Mouse (Mus musculus) midbrain, embryonic 10.5 days (tissue): ENCODE data around the gene Zbtb8os. TPM values are rescaled to one million over a fixed set of nuclear protein-coding genes. Genes with fewer than 3 reads are reported as not detected.
A peak's percentile ranks its signal among the peaks of the same experiment; 100 is the strongest.
"Not testable (repeated sequence)": the region's sequence is repeated elsewhere in the genome, so short reads cannot be mapped to it uniquely, and the experiment has no call there.

ENCODE experiments used
- DNase-seq: peaks from one replicate; pipeline ENCODE4 v3.0.0-alpha.2; 2017; ENCODE audit warnings: low spot score
- H3K27ac ChIP-seq: fragments of 300-500 bp; sonication (generic); replicated peaks from 2 replicates; pipeline ENCODE4 v1.5.1; 2016; ENCODE audit warnings: mild to moderate bottlenecking
- H3K27me3 ChIP-seq: fragments of 300-500 bp; sonication (generic); 2 replicates; pipeline ENCODE4 v1.6.1; 2016; ENCODE audit warnings: low read depth, mild to moderate bottlenecking; ENCODE audit not compliant: poor library complexity, severe bottlenecking
- H3K36me3 ChIP-seq: fragments of 300-500 bp; sonication (generic); 2 replicates; pipeline ENCODE4 v1.6.1; 2016; ENCODE audit warnings: mild to moderate bottlenecking, moderate library complexity
- H3K4me1 ChIP-seq: fragments of 300-500 bp; sonication (generic); 2 replicates; pipeline ENCODE4 v1.6.1; 2016
- H3K4me3 ChIP-seq: fragments of 300-500 bp; sonication (generic); 2 replicates; pipeline ENCODE4 v1.5.1; 2016; ENCODE audit warnings: mild to moderate bottlenecking, moderate library complexity
- H3K9me3 ChIP-seq: fragments of 300-500 bp; sonication (generic); replicated peaks from 2 replicates; pipeline ENCODE4 v1.6.1; 2016; ENCODE audit warnings: mild to moderate bottlenecking
- WGBS: fragments of 180-500 bp; shearing (Covaris S2); methylation state at CpG from one replicate; pipeline ENCODE4 v1.1.7; 2016; 5-methylcytosine and 5-hydroxymethylcytosine counted together
- polyA plus RNA-seq: library from polyadenylated mRNA; unstranded; fragments of >200 nt; fragmentation: Nextera tagmentation; extraction: Ambion mirVana; gene quantifications from 2 replicates; pipeline ENCODE4 v1.2.1, GENCODE M21; 2016

Zbtb8os gene
- polyA plus RNA-seq, 1 experiment from 2014 or later = 48.3 TPM

DNA sequence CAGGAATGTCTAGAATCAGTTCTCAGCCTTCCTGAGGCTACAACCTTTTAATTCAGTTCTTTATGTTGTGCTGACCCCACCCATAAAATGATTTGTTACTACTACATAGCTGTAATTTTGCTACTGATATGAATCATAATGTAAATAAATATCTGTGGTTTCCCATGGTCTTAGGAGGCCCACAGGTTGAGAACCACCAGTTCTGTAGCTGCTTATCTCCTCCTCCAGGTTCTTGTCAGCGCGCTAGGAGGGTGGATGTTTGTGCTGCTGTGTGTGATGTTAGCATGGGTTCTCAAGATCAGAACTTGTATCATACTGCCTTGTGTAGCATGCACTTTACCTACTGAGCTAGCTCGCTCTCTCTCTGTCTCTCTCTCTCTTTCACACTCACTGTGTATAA is 4.2 kb downstream of the Zbtb8os start:
- Histone ChIP-seq H3K4me3 (no peak overlapping the region), H3K36me3 (peaks cover 42% of the 10 kb centered on the region), H3K9me3 (no peaks in the 10 kb centered on the region), H3K4me1 (peaks cover 17% of the 10 kb centered on the region), H3K27ac (no peak overlapping the region), H3K27me3 (no peaks in the 10 kb centered on the region)
- no peak for DNase-seq
- 92% methylated on average over 3 of the region's 3 CpGs for WGBS

DNA sequence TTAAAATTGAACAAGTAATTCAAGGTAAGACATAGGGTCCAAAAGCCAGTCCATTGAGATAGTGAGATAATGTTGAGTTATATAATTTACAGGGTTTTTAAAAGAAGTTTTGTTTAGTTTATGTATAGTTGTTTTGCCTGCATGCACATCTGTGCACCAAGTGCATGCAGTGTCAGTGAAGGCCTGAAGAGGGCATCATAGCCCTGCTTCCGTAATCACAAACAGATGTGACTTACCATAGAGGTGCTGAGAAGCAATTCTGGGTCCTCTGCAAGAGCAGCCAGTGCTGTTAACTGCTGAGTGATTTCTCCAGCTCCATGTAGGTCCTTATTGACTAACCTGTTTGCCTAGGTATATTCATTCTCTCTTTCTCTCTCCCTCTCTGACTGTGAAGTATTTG is 6.4 kb downstream of the Zbtb8os start:
- Histone ChIP-seq H3K9me3 (no peaks in the 10 kb centered on the region), H3K27ac (no peak overlapping the region), H3K36me3 (peaks cover 64% of the 10 kb centered on the region), H3K4me3 (no peak overlapping the region), H3K27me3 (no peaks in the 10 kb centered on the region), H3K4me1 (peaks cover 9% of the 10 kb centered on the region)
- WGBS = 87% methylated on average over 1 of the region's 1 CpGs
- DNase-seq = no peak

DNA sequence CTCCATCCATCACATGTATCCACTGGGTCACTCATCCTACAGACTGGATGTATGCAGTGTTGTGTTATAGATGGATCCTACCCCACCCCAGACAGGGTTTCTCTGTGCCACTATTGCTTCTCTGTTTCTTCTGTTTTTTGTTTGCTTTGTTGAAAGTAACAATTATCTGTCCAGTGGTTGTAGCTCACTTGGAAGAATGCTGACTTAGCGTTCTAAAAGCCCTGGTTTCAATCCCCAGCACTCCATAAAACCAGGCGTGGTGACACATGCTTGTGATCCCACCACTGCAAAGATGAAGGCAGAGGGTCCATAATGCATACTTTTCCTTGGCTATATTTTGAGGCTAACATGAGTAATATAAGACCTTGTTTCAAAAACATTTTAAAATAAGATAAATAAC is 7.2 kb downstream of the Zbtb8os start:
- WGBS = 91% methylated on average over 2 of the region's 2 CpGs
- Histone ChIP-seq H3K27me3 (no peaks in the 10 kb centered on the region), H3K36me3 (peaks cover 68% of the 10 kb centered on the region), H3K4me1 (0 out of 2 replicates have a peak, but pooled peaks cover 2% of the 10 kb centered on the region), H3K9me3 (no peaks in the 10 kb centered on the region), H3K27ac (no peak overlapping the region), H3K4me3 (no peak overlapping the region)
- no peak for DNase-seq

DNA sequence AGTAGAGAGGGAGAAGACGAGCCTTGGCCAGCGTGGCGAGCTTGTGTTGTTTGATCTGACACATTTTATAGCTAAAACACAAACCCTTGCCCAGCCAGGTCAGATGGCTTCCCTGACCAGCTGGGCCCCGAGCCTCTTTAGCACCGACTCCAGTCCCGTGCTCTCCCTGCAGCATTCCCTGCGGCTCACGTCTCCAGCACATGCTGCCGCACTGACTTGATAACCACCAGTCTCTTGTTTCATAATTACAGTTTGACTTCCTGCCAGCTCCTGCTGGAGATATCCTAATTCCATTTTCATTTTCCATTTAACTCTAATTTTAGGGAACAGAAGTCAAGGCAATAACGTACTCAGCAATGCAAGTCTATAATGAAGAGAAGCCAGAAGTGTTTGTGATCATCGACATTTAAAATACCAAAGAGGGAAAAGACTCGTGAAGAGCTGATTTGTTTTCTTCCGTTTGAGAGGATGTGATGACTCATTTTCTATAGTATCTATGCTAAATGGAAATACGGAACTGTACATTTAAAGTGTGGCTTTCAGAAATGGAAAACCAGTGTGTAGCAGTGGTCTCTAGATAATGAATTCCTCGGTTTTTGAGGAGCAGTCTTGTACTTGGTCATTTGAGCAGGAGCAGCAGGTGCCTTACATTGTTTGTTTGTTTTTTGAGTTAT is 11.1 kb downstream of the Zbtb8os start:
- H3K4me3 ChIP-seq = no peak overlapping the region
- no peak for DNase-seq
- H3K36me3 ChIP-seq = peaks cover 62% of the 10 kb centered on the region

GRCm38 (mm10) chr4:129350644-129351043 is 15.1 kb downstream of the Zbtb8os start:
- Histone ChIP-seq H3K27me3 (no peaks in the 10 kb centered on the region), H3K9me3 (no peaks in the 10 kb centered on the region), H3K4me3 (no peak overlapping the region), H3K36me3 (peaks cover 39% of the 10 kb centered on the region), H3K27ac (no peak overlapping the region), H3K4me1 (no peaks in the 10 kb centered on the region)
- 10% methylated on average over 1 of the region's 1 CpGs for WGBS
- DNase-seq = peak; percentile 79

More for the DNA sequence above, 11.1 kb downstream of the Zbtb8os start:
- 91% methylated on average over 15 of the region's 15 CpGs for WGBS
- no peaks in the 10 kb centered on the region for H3K27me3 ChIP-seq
- no peaks in the 10 kb centered on the region for H3K9me3 ChIP-seq
- no peaks in the 10 kb centered on the region for H3K4me1 ChIP-seq
- H3K27ac ChIP-seq = no peak overlapping the region

DNA sequence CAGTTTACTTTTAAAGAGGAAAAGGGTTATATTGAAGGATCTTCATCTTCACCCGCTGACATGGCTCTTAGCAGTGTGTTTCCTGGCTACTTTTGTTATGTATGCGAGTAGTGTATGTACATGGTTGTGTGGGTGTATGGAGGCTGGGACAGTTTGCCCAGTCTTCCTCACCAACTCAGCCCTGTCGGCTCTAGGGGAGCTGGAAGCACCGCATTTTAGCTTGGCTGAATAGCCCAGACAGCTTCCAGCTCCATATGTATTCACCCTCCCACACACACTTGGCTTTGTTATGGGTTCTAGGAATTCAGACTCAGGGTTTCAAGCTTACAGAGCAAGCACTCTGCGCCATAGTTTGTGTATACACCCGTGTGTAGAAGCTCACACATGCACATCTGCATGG is 15.6 kb downstream of the Zbtb8os start:
- Histone ChIP-seq H3K36me3 (peaks cover 39% of the 10 kb centered on the region), H3K9me3 (no peaks in the 10 kb centered on the region), H3K27ac (no peak overlapping the region), H3K27me3 (no peaks in the 10 kb centered on the region), H3K4me3 (no peak overlapping the region), H3K4me1 (no peaks in the 10 kb centered on the region)
- DNase-seq = no peak
- WGBS = 79% methylated on average over 6 of the region's 6 CpGs

DNA sequence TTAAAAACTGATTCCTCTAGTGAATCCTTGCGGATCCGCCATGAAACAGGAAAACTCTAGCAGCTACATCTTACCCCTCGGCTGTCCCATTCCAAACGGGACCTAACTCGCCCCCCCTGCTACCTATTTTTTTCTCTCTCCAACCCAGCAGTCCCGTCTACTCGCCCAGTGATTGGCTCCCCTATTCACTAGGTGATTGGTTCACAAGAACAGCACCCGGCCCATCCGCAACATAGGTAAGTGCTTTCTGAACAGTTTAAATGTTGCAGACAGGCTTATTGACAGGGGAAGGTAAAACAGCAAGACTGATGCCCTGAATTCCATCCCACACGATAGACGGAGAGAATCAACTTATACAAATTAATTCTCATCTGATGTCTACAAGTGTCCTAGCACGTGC is 17.7 kb downstream of the Zbtb8os start:
- Histone ChIP-seq H3K27ac (no peak overlapping the region), H3K27me3 (no peaks in the 10 kb centered on the region), H3K4me1 (no peaks in the 10 kb centered on the region), H3K36me3 (peaks cover 40% of the 10 kb centered on the region), H3K9me3 (no peaks in the 10 kb centered on the region), H3K4me3 (no peak overlapping the region)
- no peak for DNase-seq
- WGBS = 92% methylated on average over 12 of the region's 12 CpGs

GRCm38 (mm10) chr4:129354236-129354635 is 18.7 kb downstream of the Zbtb8os start:
- DNase-seq = no peak
- no peaks in the 10 kb centered on the region for H3K27me3 ChIP-seq
- H3K9me3 ChIP-seq = no peaks in the 10 kb centered on the region
- WGBS = 92% methylated on average over 15 of the region's 15 CpGs
- peaks cover 43% of the 10 kb centered on the region for H3K36me3 ChIP-seq
- no peak overlapping the region for H3K27ac ChIP-seq
- no peaks in the 10 kb centered on the region for H3K4me1 ChIP-seq
- H3K4me3 ChIP-seq = no peak overlapping the region

DNA sequence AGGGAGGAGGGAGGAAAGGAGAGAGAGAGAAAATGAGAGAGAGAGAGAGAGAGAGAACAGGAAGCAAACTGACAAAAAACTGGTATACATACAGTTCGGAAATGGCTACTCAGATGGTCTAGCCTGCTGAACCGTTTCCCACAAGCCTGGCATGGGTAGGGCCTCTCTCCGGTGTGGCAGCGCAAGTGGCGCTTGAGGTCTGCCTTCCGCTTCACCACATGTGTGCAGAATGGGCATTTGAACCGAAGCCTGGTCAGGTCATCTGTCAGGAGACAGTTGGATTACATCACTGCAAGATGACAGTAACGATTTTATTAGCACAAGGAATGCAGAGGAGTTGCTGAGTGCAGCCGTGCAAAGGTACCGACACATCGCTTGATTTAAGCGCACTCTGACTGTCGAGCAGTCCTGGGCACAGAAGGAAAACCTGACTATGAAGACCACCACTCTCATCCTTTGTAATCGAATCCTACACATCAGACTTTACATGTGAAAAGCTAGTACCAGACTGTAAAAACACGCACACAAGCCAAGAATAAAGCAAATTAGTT is 22.2 kb downstream of the Zbtb8os start:
- no peaks in the 10 kb centered on the region for H3K27me3 ChIP-seq
- no peaks in the 10 kb centered on the region for H3K9me3 ChIP-seq
- H3K4me3 ChIP-seq = no peak overlapping the region
- WGBS = 91% methylated on average over 15 of the region's 15 CpGs
- DNase-seq = no peak
- no peak overlapping the region for H3K27ac ChIP-seq
- no peaks in the 10 kb centered on the region for H3K4me1 ChIP-seq
- H3K36me3 ChIP-seq = peaks cover 47% of the 10 kb centered on the region

DNA sequence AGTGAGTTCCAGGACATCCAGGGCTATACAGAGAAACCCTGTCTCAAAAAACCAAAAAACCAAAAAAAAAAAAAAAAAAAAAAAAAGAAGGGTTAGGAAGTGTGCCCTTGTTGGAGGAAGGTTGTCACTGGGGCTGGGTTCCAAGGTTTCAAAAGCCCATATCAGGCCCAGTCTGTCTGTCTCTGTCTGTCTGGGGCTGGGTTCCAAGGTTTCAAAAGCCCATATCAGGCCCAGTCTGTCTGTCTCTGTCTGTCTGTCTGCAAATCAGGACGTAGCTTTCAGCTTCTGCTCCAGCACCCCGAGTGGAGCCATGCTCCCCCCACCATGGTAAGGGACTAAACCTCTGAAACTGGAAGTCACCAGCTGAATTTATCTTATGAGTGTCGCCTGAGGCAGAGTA is 26.7 kb downstream of the Zbtb8os start:
- not testable (repeated sequence) for H3K27ac ChIP-seq, H3K27me3 ChIP-seq, H3K4me1 ChIP-seq, H3K9me3 ChIP-seq, DNase-seq, H3K4me3 ChIP-seq
- WGBS = 76% methylated on average over 3 of the region's 3 CpGs
- peaks cover 29% of the 10 kb centered on the region for H3K36me3 ChIP-seq

DNA sequence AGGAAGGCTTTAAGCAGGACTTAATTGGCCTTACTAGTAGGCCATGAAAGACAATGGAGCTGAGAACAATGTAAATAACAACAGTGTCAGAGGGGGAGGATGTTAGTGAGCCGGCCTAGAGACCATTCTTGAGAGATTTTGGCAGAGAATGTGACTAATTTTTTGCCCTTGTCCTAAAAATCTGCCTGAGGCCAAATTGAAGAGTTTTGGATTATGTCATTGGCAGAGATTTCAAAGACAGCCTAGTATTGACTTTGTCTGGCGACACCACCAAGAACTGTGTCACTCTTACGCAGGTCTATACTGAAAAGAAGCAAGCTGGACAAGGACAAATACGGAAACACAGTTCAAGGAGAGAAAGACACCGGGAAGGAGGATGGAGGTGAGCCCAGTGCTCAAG is 27.3 kb downstream of the Zbtb8os start:
- DNase-seq = no peak
- Histone ChIP-seq H3K27me3 (no peaks in the 10 kb centered on the region), H3K4me3 (no peak overlapping the region), H3K27ac (no peak overlapping the region), H3K36me3 (peaks cover 24% of the 10 kb centered on the region), H3K9me3 (no peaks in the 10 kb centered on the region), H3K4me1 (no peaks in the 10 kb centered on the region)
- 75% methylated on average over 5 of the region's 5 CpGs for WGBS

- peaks cover 17% of the 10 kb centered on the region for H3K36me3 ChIP-seq
- H3K4me1 ChIP-seq = no peaks in the 10 kb centered on the region
- DNase-seq = no peak
- H3K27me3 ChIP-seq = no peaks in the 10 kb centered on the region
- H3K9me3 ChIP-seq = no peaks in the 10 kb centered on the region
- H3K27ac ChIP-seq = no peak overlapping the region
- 90% methylated on average over 9 of the region's 9 CpGs for WGBS
- no peak overlapping the region for H3K4me3 ChIP-seq
Observed at GRCm38 (mm10) chr4:129363463-129363862, 28.0 kb downstream of the Zbtb8os start.

DNA sequence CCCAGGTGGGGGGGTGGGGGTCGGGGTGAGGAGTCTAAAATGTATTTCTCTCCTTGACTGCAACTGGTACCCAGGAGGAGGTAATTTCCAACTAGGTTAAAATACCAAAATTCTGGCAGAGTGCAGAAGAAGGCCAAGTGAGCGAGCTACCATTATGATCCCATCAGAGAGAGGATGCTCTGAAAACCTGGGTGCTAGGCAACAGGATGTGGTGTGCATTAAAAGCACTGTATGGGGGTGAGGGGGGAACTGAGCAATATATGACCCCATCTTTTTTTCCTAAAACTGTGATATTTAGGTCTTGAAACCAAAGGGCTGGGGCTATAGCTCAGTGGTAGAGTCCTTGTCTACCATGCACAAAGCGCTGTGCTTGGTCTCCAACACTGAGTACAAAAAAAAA is 28.9 kb downstream of the Zbtb8os start:
- H3K9me3 ChIP-seq = no peaks in the 10 kb centered on the region
- 87% methylated on average over 3 of the region's 3 CpGs for WGBS
- DNase-seq = no peak
- H3K27ac ChIP-seq = no peak overlapping the region
- no peak overlapping the region for H3K4me3 ChIP-seq
- peaks cover 16% of the 10 kb centered on the region for H3K36me3 ChIP-seq
- H3K27me3 ChIP-seq = no peaks in the 10 kb centered on the region
- H3K4me1 ChIP-seq = no peaks in the 10 kb centered on the region
